Mouse (Mus musculus): ENCODE measurements around the gene Olfr314. TPM values are rescaled to one million over a fixed set of nuclear protein-coding genes. Genes with fewer than 3 reads are reported as not detected.
"Not testable (repeated sequence)": the region's sequence is repeated elsewhere in the genome, so short reads cannot be mapped to it uniquely, and the experiment has no call there.

Gene Olfr314
- polyA plus RNA-seq, 1 experiment = not detected

DNA sequence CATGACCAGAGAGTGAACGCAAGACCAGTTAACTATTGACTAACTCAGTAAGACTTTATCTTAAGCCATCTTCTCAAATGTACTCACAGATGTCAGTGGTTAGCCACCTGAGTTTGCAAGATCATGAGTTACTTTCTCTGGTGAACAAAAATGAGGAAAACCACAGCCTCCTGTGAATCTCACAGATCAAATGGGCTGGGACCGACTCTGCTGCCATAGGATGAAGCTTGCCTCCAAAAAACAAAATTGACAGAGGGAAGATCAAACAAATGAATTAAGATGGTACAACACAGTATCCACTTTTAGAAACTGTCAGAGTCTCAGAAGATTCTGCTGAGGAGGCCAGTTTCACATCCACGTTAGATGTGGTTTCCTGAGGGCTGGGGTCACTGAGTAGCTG lies 47.0 kb downstream of the Olfr314 start:
- WGBS = 64% methylated on average over 3 of the region's 3 CpGs
- H3K36me3 ChIP-seq (ENCODE audit: control insufficient read depth, insufficient read depth, low read length) = no peaks in the 10 kb centered on the region
- H3K4me1 ChIP-seq (ENCODE audit: control insufficient read depth, insufficient read depth, insufficient read length, low read length) = no peaks in the 10 kb centered on the region
- H3K4me3 ChIP-seq (ENCODE audit: low read depth, low read length) = no peak overlapping the region
- TF ChIP-seq POLR2A (IDR thresholded peaks at IDR 0.05; ENCODE audit: low read depth, low read length) = no peak
- TF ChIP-seq CTCF (IDR thresholded peaks at IDR 0.05; ENCODE audit: extremely low read depth, insufficient read length, insufficient replicate concordance, low read depth, low read length) = no peak
- H3K27ac ChIP-seq (ENCODE audit: insufficient read depth, low read depth, low read length) = no peak overlapping the region
- no peaks in the 10 kb centered on the region for H3K27me3 ChIP-seq (ENCODE audit: control insufficient read depth, insufficient read depth, low read length)

DNA sequence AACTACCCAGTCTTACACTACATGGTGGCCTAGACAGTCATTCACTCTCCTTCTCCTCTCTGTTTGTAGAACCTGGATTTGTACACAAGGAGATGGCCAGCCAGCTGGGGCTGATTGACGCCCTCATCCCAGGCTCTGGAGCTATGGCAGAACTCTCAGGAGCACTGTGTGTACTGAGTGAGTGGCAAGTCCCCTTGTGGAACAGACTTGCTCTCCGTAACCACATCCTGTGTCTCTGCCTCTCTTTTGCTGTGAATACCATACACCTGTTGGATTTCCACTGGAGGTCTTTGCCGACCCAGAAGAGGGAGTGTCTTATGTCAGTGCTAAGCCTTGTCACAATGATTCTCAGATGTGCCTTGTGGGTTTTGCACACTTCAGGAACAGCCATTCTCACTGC lies 49.8 kb downstream of the Olfr314 start:
- not testable (repeated sequence) for H3K4me3 ChIP-seq (ENCODE audit: low read depth, low read length); H3K4me1 ChIP-seq (ENCODE audit: control insufficient read depth, insufficient read depth, insufficient read length, low read length); H3K36me3 ChIP-seq (ENCODE audit: control insufficient read depth, insufficient read depth, low read length); H3K27ac ChIP-seq (ENCODE audit: insufficient read depth, low read depth, low read length); H3K27me3 ChIP-seq (ENCODE audit: control insufficient read depth, insufficient read depth, low read length)
- 71% methylated on average over 3 of the region's 3 CpGs for WGBS

Other genes with a start within 250 kb of the Olfr314 start
- not detected in 2 replicates for gene Olfr330, start 248.1 kb upstream of the Olfr314 start, polyA plus RNA-seq (2012; rRNA removed)
- gene Olfr329-ps, start 236.5 kb upstream of the Olfr314 start, polyA plus RNA-seq (2012; rRNA removed) = not detected in 2 replicates
- not detected in 2 replicates for gene Olfr328, start 227.3 kb upstream of the Olfr314 start, polyA plus RNA-seq (2012; rRNA removed)
- not detected in 2 replicates for gene Olfr224, start 212.4 kb upstream of the Olfr314 start, polyA plus RNA-seq (2012; rRNA removed)
- not detected in 2 replicates for gene Olfr325, start 205.2 kb upstream of the Olfr314 start, polyA plus RNA-seq (2012; rRNA removed)
- not detected in 2 replicates for gene Olfr324, start 187.8 kb upstream of the Olfr314 start, polyA plus RNA-seq (2012; rRNA removed)
- 32.8 and 181 TPM in 2 replicates for gene 2210407C18Rik, start 166.9 kb upstream of the Olfr314 start, polyA plus RNA-seq (2012; rRNA removed)
- gene Olfr323, start 152.5 kb upstream of the Olfr314 start, polyA plus RNA-seq (2012; rRNA removed) = not detected in 2 replicates
- 0.05 TPM in 1 of 2 replicates, not detected in the other for gene Trim58, start 142.5 kb upstream of the Olfr314 start, polyA plus RNA-seq (2012; rRNA removed)
- not detected in 2 replicates for gene Olfr322, start 124.2 kb upstream of the Olfr314 start, polyA plus RNA-seq (2012; rRNA removed)
- not detected in 2 replicates for gene Olfr320, start 101.9 kb upstream of the Olfr314 start, polyA plus RNA-seq (2012; rRNA removed)
- gene Olfr319, start 83.8 kb upstream of the Olfr314 start, polyA plus RNA-seq (2012; rRNA removed) = not detected in 2 replicates
- not detected in 2 replicates for gene Olfr318, start 58.9 kb upstream of the Olfr314 start, polyA plus RNA-seq (2012; rRNA removed)
- not detected in 2 replicates for gene Olfr317, start 43.7 kb upstream of the Olfr314 start, polyA plus RNA-seq (2012; rRNA removed)
- gene Olfr316, start 30.2 kb upstream of the Olfr314 start, polyA plus RNA-seq (2012; rRNA removed) = not detected in 2 replicates
- gene Olfr315, start 9.8 kb upstream of the Olfr314 start, polyA plus RNA-seq (2012; rRNA removed) = not detected in 2 replicates
- gene Fam183b, start 19.0 kb downstream of the Olfr314 start, polyA plus RNA-seq (2012; rRNA removed) = 1.6 and 3.0 TPM in 2 replicates
- gene Olfr313, start 32.0 kb downstream of the Olfr314 start, polyA plus RNA-seq (2012; rRNA removed) = not detected in 2 replicates
- not detected in 2 replicates for gene Olfr312, start 46.3 kb downstream of the Olfr314 start, polyA plus RNA-seq (2012; rRNA removed)
- not detected in 2 replicates for gene Olfr311, start 56.3 kb downstream of the Olfr314 start, polyA plus RNA-seq (2012; rRNA removed)
- 0.29 and 0.57 TPM in 2 replicates for gene Gm12258, start 64.2 kb downstream of the Olfr314 start, polyA plus RNA-seq (2012; rRNA removed)
- gene 2810021J22Rik, start 84.3 kb downstream of the Olfr314 start, polyA plus RNA-seq (2012; rRNA removed) = 0.57 and 1.0 TPM in 2 replicates
- gene Zfp39, start 121.3 kb downstream of the Olfr314 start, polyA plus RNA-seq (2012; rRNA removed) = 0.10 and 0.29 TPM in 2 replicates
- gene Btnl10, start 135.0 kb downstream of the Olfr314 start, polyA plus RNA-seq (2012; rRNA removed) = not detected in 2 replicates
- 87.9 and 160 TPM in 2 replicates for gene Rnf187, start 156.0 kb downstream of the Olfr314 start, polyA plus RNA-seq (2012; rRNA removed)
- gene Hist3h2ba, start 166.0 kb downstream of the Olfr314 start, polyA plus RNA-seq (2012; rRNA removed) = 1.7 and 3.8 TPM in 2 replicates
- gene Hist3h2a, start 171.7 kb downstream of the Olfr314 start, polyA plus RNA-seq (2012; rRNA removed) = 5.2 and 12.1 TPM in 2 replicates
- 0.08 TPM in 1 of 2 replicates, not detected in the other for gene Trim17, start 171.7 kb downstream of the Olfr314 start, polyA plus RNA-seq (2012; rRNA removed)
- gene Trim11, start 195.1 kb downstream of the Olfr314 start, polyA plus RNA-seq (2012; rRNA removed) = 15.4 and 22.6 TPM in 2 replicates